Mouse (Mus musculus): ENCODE measurements at regions not wholly inside any gene's neighbourhood (a gene's known extent, or its start where the extent isn't known, plus 50 kb on each side); places are given as distances from the start of the nearest gene placed in this dataset.

GRCm38 (mm10) chr12:95937705-95938104 is 245.7 kb downstream of the Flrt2 start:
- WGBS = 74% methylated on average over 4 of the region's 4 CpGs
- Histone ChIP-seq H3K4me3 (no peak overlapping the region), H3K4me2 (no peak overlapping the region), H3K27me3 (no peaks in the 10 kb centered on the region), H3K4me1 (no peaks in the 10 kb centered on the region), H3K9ac (no peak overlapping the region), H3K9me3 (peaks cover 3% of the 10 kb centered on the region; the same call in 1 of the 2 replicates), H3K27ac (no peak overlapping the region), H3K36me3 (no peaks in the 10 kb centered on the region)
- ATAC-seq (ENCODE audit: insufficient number of reproducible peaks, insufficient read depth, low FRiP score, low TSS enrichment, low read depth) = no peak

- Histone ChIP-seq H3K27ac (no peak overlapping the region), H3K4me1 (no peaks in the 10 kb centered on the region), H3K4me2 (no peak overlapping the region), H3K4me3 (no peak overlapping the region), H3K36me3 (no peaks in the 10 kb centered on the region), H3K9me3 (no peaks in the 10 kb centered on the region), H3K27me3 (no peaks in the 10 kb centered on the region), H3K9ac (no peak overlapping the region)
- ATAC-seq (ENCODE audit: insufficient number of reproducible peaks, insufficient read depth, low FRiP score, low TSS enrichment, low read depth) = no peak
- WGBS = 87% methylated on average over 1 of the region's 1 CpGs
Observed at GRCm38 (mm10) chr12:95940465-95941012, 248.5 kb downstream of the Flrt2 start.

- Histone ChIP-seq H3K36me3 (no peaks in the 10 kb centered on the region), H3K9ac (no peak overlapping the region), H3K9me3 (no peaks in the 10 kb centered on the region), H3K4me1 (no peaks in the 10 kb centered on the region), H3K4me2 (no peak overlapping the region), H3K27me3 (no peaks in the 10 kb centered on the region), H3K4me3 (no peak overlapping the region), H3K27ac (no peak overlapping the region)
- ATAC-seq (ENCODE audit: insufficient number of reproducible peaks, insufficient read depth, low FRiP score, low TSS enrichment, low read depth) = no peak
- WGBS = 53% methylated on average over 6 of the region's 6 CpGs
Observed at GRCm38 (mm10) chr12:95959786-95960504, 267.9 kb downstream of the Flrt2 start.

GRCm38 (mm10) chr12:95960505-95960871 is 268.5 kb downstream of the Flrt2 start:
- no peak for ATAC-seq (ENCODE audit: insufficient number of reproducible peaks, insufficient read depth, low FRiP score, low TSS enrichment, low read depth)
- no peak overlapping the region for H3K4me3 ChIP-seq
- H3K27me3 ChIP-seq = no peaks in the 10 kb centered on the region
- 42% methylated on average over 3 of the region's 3 CpGs for WGBS
- H3K36me3 ChIP-seq = no peaks in the 10 kb centered on the region
- H3K4me1 ChIP-seq = no peaks in the 10 kb centered on the region
- H3K9ac ChIP-seq = no peak overlapping the region
- no peak overlapping the region for H3K27ac ChIP-seq
- H3K4me2 ChIP-seq = no peak overlapping the region
- no peaks in the 10 kb centered on the region for H3K9me3 ChIP-seq

GRCm38 (mm10) chr12:95962817-95963216 is 270.8 kb downstream of the Flrt2 start:
- 26% methylated on average over 4 of the region's 4 CpGs for WGBS
- no peaks in the 10 kb centered on the region for H3K4me1 ChIP-seq
- H3K4me3 ChIP-seq = no peak overlapping the region
- no peaks in the 10 kb centered on the region for H3K9me3 ChIP-seq
- no peaks in the 10 kb centered on the region for H3K27me3 ChIP-seq
- H3K36me3 ChIP-seq = no peaks in the 10 kb centered on the region
- no peak overlapping the region for H3K4me2 ChIP-seq
- H3K9ac ChIP-seq = no peak overlapping the region
- H3K27ac ChIP-seq = no peak overlapping the region
- ATAC-seq (ENCODE audit: insufficient number of reproducible peaks, insufficient read depth, low FRiP score, low TSS enrichment, low read depth) = no peak

- H3K27ac ChIP-seq = no peak overlapping the region
- no peak for ATAC-seq (ENCODE audit: insufficient number of reproducible peaks, insufficient read depth, low FRiP score, low TSS enrichment, low read depth)
Observed at GRCm38 (mm10) chr12:95988669-95989288, 296.8 kb downstream of the Flrt2 start.

GRCm38 (mm10) chr12:95994963-95995362 is 302.9 kb downstream of the Flrt2 start:
- ATAC-seq (ENCODE audit: insufficient number of reproducible peaks, insufficient read depth, low FRiP score, low TSS enrichment, low read depth) = no peak
- peak overlapping the region; percentile 34; the same call in 1 of the 2 replicates for H3K27ac ChIP-seq

More at GRCm38 (mm10) chr12:95988669-95989288, 296.8 kb downstream of the Flrt2 start:
- Histone ChIP-seq H3K9me3 (no peaks in the 10 kb centered on the region), H3K4me1 (no peaks in the 10 kb centered on the region), H3K4me3 (no peak overlapping the region), H3K36me3 (no peaks in the 10 kb centered on the region), H3K9ac (no peak overlapping the region), H3K4me2 (no peak overlapping the region), H3K27me3 (no peaks in the 10 kb centered on the region)
- WGBS = 61% methylated on average over 5 of the region's 5 CpGs

GRCm38 (mm10) chr12:96030180-96030579 is 338.2 kb downstream of the Flrt2 start:
- Histone ChIP-seq H3K9ac (no peak overlapping the region), H3K27me3 (no peaks in the 10 kb centered on the region), H3K9me3 (no peaks in the 10 kb centered on the region), H3K27ac (no peak overlapping the region), H3K4me3 (no peak overlapping the region), H3K4me1 (no peaks in the 10 kb centered on the region), H3K36me3 (no peaks in the 10 kb centered on the region), H3K4me2 (no peak overlapping the region)
- 36% methylated on average over 1 of the region's 1 CpGs for WGBS
- ATAC-seq (ENCODE audit: insufficient number of reproducible peaks, insufficient read depth, low FRiP score, low TSS enrichment, low read depth) = no peak

More at GRCm38 (mm10) chr12:95994963-95995362, 302.9 kb downstream of the Flrt2 start:
- H3K9ac ChIP-seq = no peak overlapping the region
- H3K36me3 ChIP-seq = no peaks in the 10 kb centered on the region
- no peaks in the 10 kb centered on the region for H3K27me3 ChIP-seq
- no peaks in the 10 kb centered on the region for H3K9me3 ChIP-seq
- 48% methylated on average over 2 of the region's 2 CpGs for WGBS
- H3K4me3 ChIP-seq = no peak overlapping the region
- no peak overlapping the region for H3K4me2 ChIP-seq
- H3K4me1 ChIP-seq = peaks cover 11% of the 10 kb centered on the region; the same call in 1 of the 2 replicates

- no peak overlapping the region for H3K4me3 ChIP-seq
- no peaks in the 10 kb centered on the region for H3K4me1 ChIP-seq
- no peaks in the 10 kb centered on the region for H3K36me3 ChIP-seq
- H3K9me3 ChIP-seq = no peaks in the 10 kb centered on the region
- no peak for ATAC-seq (ENCODE audit: insufficient number of reproducible peaks, insufficient read depth, low FRiP score, low TSS enrichment, low read depth)
- no peak overlapping the region for H3K9ac ChIP-seq
- H3K27ac ChIP-seq = no peak overlapping the region
- H3K27me3 ChIP-seq = no peaks in the 10 kb centered on the region
- 83% methylated on average over 4 of the region's 4 CpGs for WGBS
- H3K4me2 ChIP-seq = no peak overlapping the region
Observed at GRCm38 (mm10) chr12:96075365-96075764, 383.3 kb downstream of the Flrt2 start.

- 93% methylated on average over 2 of the region's 2 CpGs for WGBS
- H3K4me3 ChIP-seq = no peak overlapping the region
- H3K27ac ChIP-seq = no peak overlapping the region
- H3K4me1 ChIP-seq = no peaks in the 10 kb centered on the region
- no peak overlapping the region for H3K9ac ChIP-seq
- H3K27me3 ChIP-seq = no peaks in the 10 kb centered on the region
- no peaks in the 10 kb centered on the region for H3K36me3 ChIP-seq
- H3K9me3 ChIP-seq = no peaks in the 10 kb centered on the region
- H3K4me2 ChIP-seq = no peak overlapping the region
- ATAC-seq (ENCODE audit: insufficient number of reproducible peaks, insufficient read depth, low FRiP score, low TSS enrichment, low read depth) = no peak
Observed at GRCm38 (mm10) chr12:96090995-96091394, 399.0 kb downstream of the Flrt2 start.

- no peak for ATAC-seq (ENCODE audit: insufficient number of reproducible peaks, insufficient read depth, low FRiP score, low TSS enrichment, low read depth)
- Histone ChIP-seq H3K4me3 (no peak overlapping the region), H3K4me2 (no peak overlapping the region), H3K27me3 (no peaks in the 10 kb centered on the region), H3K27ac (no peak overlapping the region), H3K9me3 (no peaks in the 10 kb centered on the region), H3K4me1 (no peaks in the 10 kb centered on the region), H3K9ac (no peak overlapping the region), H3K36me3 (no peaks in the 10 kb centered on the region)
- 86% methylated on average over 1 of the region's 1 CpGs for WGBS
Observed at GRCm38 (mm10) chr12:96106254-96106653, 414.2 kb downstream of the Flrt2 start.

Measured in embryonic facial prominence, embryonic 13.5 days (tissue).